Mouse (Mus musculus) heart, adult 2 months (tissue): Measurements from ENCODE around the gene Pex19.

ENCODE experiments used
- CTCF ChIP-seq: fragments of 200-600 bp; IDR thresholded peaks from 2 replicates; pipeline ENCODE4 v1.8.1; 2022; ENCODE audit warnings: antibody characterized with exemption, mild to moderate bottlenecking, moderate library complexity
- EP300 ChIP-seq: fragments of 200-500 bp; IDR thresholded peaks from 2 replicates; pipeline ENCODE4 v1.6.1; 2011; ENCODE audit warnings: low read depth, low read length, control low read depth; ENCODE audit not compliant: insufficient read depth
- POLR2A ChIP-seq: fragments of 200-500 bp; IDR thresholded peaks from 2 replicates; pipeline ENCODE4 v1.6.1; 2011; ENCODE audit warnings: mild to moderate bottlenecking, low read depth, low read length, control low read depth; ENCODE audit not compliant: insufficient read depth

- TF ChIP-seq CTCF (no peak), EP300 (no peak), POLR2A (no peak)
Observed at GRCm38 (mm10) chr1:172181777-172182176, 55.2 kb downstream of the Pex19 start.
